16 mouse cellular contexts compared by ENCODE assay signal in genomic region chr1:114875791-114876190, GRCm38 (mm10).
"Had no signal": no experiment of that assay in that cellular context is flagged by ENCODE, and none has a peak within 500 bp of the region (broad histone marks: within the 10 kb centered on the region; RNA-seq: fewer than 3 reads in every experiment).

No protein-coding gene starts in this region.

- H3K4me2 ChIP-seq: neural tube, embryonic 13.5 days; neural tube, embryonic 15.5 days; stomach, embryonic 15.5 days had no signal

- H3K4me1 ChIP-seq: neural tube, embryonic 13.5 days; neural tube, embryonic 15.5 days; stomach, embryonic 15.5 days had no signal

- DNase-seq: retina, postnatal 1 day; right cerebral cortex, adult 18-20 months; right cerebral cortex, postnatal 14 days; right cerebral cortex, postnatal 25 days; right cerebral cortex, postnatal 4 days; spleen, adult 18-20 months; thymus, adult 18-20 months; thymus, adult 2 months; thymus, postnatal 14 days; thymus, postnatal 25 days; thymus, postnatal 36 days; thymus, postnatal 4 days had no signal

- H3K9me3 ChIP-seq: neural tube, embryonic 13.5 days; neural tube, embryonic 15.5 days; stomach, embryonic 15.5 days had no signal

- H3K9ac ChIP-seq: neural tube, embryonic 13.5 days; neural tube, embryonic 15.5 days; stomach, embryonic 15.5 days had no signal

- H3K4me3 ChIP-seq: neural tube, embryonic 13.5 days; neural tube, embryonic 15.5 days; stomach, embryonic 15.5 days had no signal

- H3K27ac ChIP-seq: neural tube, embryonic 13.5 days; neural tube, embryonic 15.5 days; stomach, embryonic 15.5 days; stomach, postnatal 0 days had no signal

- H3K36me3 ChIP-seq: neural tube, embryonic 13.5 days; neural tube, embryonic 15.5 days; stomach, embryonic 15.5 days had no signal

- H3K27me3 ChIP-seq: neural tube, embryonic 13.5 days; neural tube, embryonic 15.5 days; stomach, embryonic 15.5 days had no signal
